ENCODE assay signal across 11 mouse cellular contexts in the genomic region with DNA sequence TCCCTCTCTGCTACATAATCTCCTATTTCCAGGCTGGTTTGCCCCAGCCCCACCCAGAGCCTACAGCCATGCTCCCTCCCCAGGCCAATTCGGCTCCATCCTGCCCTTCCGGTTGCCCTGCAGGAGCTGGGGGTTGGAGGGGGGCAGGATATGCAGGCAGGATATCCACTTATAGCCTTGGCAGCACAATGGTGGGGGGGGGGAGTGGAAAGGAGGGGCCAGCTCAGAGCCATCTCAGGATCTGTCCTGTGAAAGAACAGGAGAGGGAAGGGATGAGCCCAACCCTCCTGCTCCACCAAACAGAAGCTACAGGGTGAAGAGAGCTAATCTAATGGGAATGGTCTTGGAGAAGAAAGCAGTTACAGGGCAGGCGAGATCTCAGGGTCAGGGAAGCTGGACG. TPM values are rescaled to one million over a fixed set of nuclear protein-coding genes. Genes with fewer than 3 reads are reported as not detected.
DNase-seq lines count a peak whose midpoint lies in the region; ATAC-seq lines count a peak whose summit lies in the region.
"Had no signal": no experiment of that assay in that cellular context is flagged by ENCODE, and none has a peak within 500 bp of the region (broad histone marks: within the 10 kb centered on the region; RNA-seq: fewer than 3 reads in every experiment).

No protein-coding gene starts in this region.

- no peaks in the 10 kb centered on the region for H3K9me3 ChIP-seq in limb, embryonic 15.5 days
- no peaks in the 10 kb centered on the region for H3K9me3 ChIP-seq in limb, embryonic 10.5 days (replicated peaks)
- H3K9me3 ChIP-seq in heart, embryonic 12.5 days (replicated peaks), result no peaks in the 10 kb centered on the region
- H3K9me3 ChIP-seq in midbrain, embryonic 16.5 days (replicated peaks; ENCODE audit: control insufficient read depth, low read length, poor library complexity, severe bottlenecking), result no peaks in the 10 kb centered on the region
- H3K9me3 ChIP-seq: G1E; limb, embryonic 13.5 days had no signal

- 71% methylated on average over 4 of the region's 4 CpGs for WGBS in limb, embryonic 15.5 days
- WGBS in limb, embryonic 10.5 days, result 78% methylated on average over 4 of the region's 4 CpGs
- WGBS in heart, embryonic 12.5 days, result 63% methylated on average over 4 of the region's 4 CpGs
- 90% methylated on average over 4 of the region's 4 CpGs for WGBS in midbrain, embryonic 16.5 days

- H3K9ac ChIP-seq in limb, embryonic 15.5 days, result no peak overlapping the region
- no peak overlapping the region for H3K9ac ChIP-seq in heart, embryonic 12.5 days
- H3K9ac ChIP-seq in midbrain, embryonic 16.5 days (ENCODE audit: low read depth, low read length), result no peak overlapping the region
- H3K9ac ChIP-seq: limb, embryonic 13.5 days had no signal

- peak overlapping the region; percentile 40; the same call in 1 of the 2 replicates for H3K27ac ChIP-seq in limb, embryonic 15.5 days
- H3K27ac ChIP-seq in limb, embryonic 10.5 days, result no peak overlapping the region; the same call in 1 of the 2 replicates
- H3K27ac ChIP-seq in heart, embryonic 12.5 days (ENCODE audit: poor library complexity, severe bottlenecking), result no peak overlapping the region; the same call in 1 of the 2 replicates
- H3K27ac ChIP-seq in midbrain, embryonic 16.5 days (ENCODE audit: low read length), result no peak overlapping the region

- no peak for DNase-seq in limb, embryonic 10.5 days (ENCODE audit: low spot score)
- DNase-seq in kidney, postnatal 14 days, result peak; percentile 78
- peak; percentile 67 for DNase-seq in lung, postnatal 14 days
- DNase-seq in right cerebral cortex, postnatal 25 days, result no peak
- no peak for DNase-seq in cerebellum, adult 9-10 months
- DNase-seq: right cerebral cortex, postnatal 4 days had no signal

- H3K36me3 ChIP-seq in limb, embryonic 15.5 days, result peaks cover 60% of the 10 kb centered on the region
- peaks cover 79% of the 10 kb centered on the region for H3K36me3 ChIP-seq in limb, embryonic 10.5 days
- H3K36me3 ChIP-seq in heart, embryonic 12.5 days, result peaks cover 9% of the 10 kb centered on the region; the same call in 1 of the 2 replicates
- H3K36me3 ChIP-seq in midbrain, embryonic 16.5 days (ENCODE audit: control insufficient read depth, insufficient read depth, low read length), result no peaks in the 10 kb centered on the region
- H3K36me3 ChIP-seq: G1E had no signal

- no peak overlapping the region for H3K4me3 ChIP-seq in limb, embryonic 15.5 days
- no peak overlapping the region for H3K4me3 ChIP-seq in limb, embryonic 10.5 days
- no peak overlapping the region for H3K4me3 ChIP-seq in heart, embryonic 12.5 days
- H3K4me3 ChIP-seq in midbrain, embryonic 16.5 days (ENCODE audit: low read depth, low read length), result no peak overlapping the region
- H3K4me3 ChIP-seq: limb, embryonic 13.5 days had no signal

- H3K4me2 ChIP-seq in limb, embryonic 15.5 days, result no peak overlapping the region
- no peak overlapping the region for H3K4me2 ChIP-seq in heart, embryonic 12.5 days
- no peak overlapping the region for H3K4me2 ChIP-seq in midbrain, embryonic 16.5 days (ENCODE audit: low read length)
- H3K4me2 ChIP-seq: limb, embryonic 13.5 days had no signal

- no peak for ATAC-seq in limb, embryonic 15.5 days (ENCODE audit: insufficient number of reproducible peaks, low FRiP score, low TSS enrichment, low read depth)
- peak; percentile 67 for ATAC-seq in heart, embryonic 12.5 days (ENCODE audit: insufficient number of reproducible peaks, low FRiP score)
- ATAC-seq in midbrain, embryonic 16.5 days, result no peak

- H3K27me3 ChIP-seq in limb, embryonic 15.5 days, result no peaks in the 10 kb centered on the region
- H3K27me3 ChIP-seq in limb, embryonic 10.5 days (ENCODE audit: low read depth, poor library complexity, severe bottlenecking), result no peaks in the 10 kb centered on the region
- peaks cover 47% of the 10 kb centered on the region for H3K27me3 ChIP-seq in heart, embryonic 12.5 days (replicated peaks)
- H3K27me3 ChIP-seq in midbrain, embryonic 16.5 days (ENCODE audit: control insufficient read depth, insufficient read depth, low read depth, low read length), result peaks cover 39% of the 10 kb centered on the region
- H3K27me3 ChIP-seq: limb, embryonic 13.5 days had no signal

- H3K4me1 ChIP-seq in limb, embryonic 15.5 days, result peaks cover 50% of the 10 kb centered on the region
- H3K4me1 ChIP-seq in limb, embryonic 10.5 days, result peaks cover 64% of the 10 kb centered on the region
- peaks cover 38% of the 10 kb centered on the region for H3K4me1 ChIP-seq in heart, embryonic 12.5 days (replicated peaks)
- H3K4me1 ChIP-seq in midbrain, embryonic 16.5 days (ENCODE audit: control insufficient read depth, insufficient read depth, low read length), result peaks cover 9% of the 10 kb centered on the region

RNA-seq across cellular contexts. Expression of a gene that starts 8.9 kb away (rescaled TPM):
- 6.3 and 6.6 TPM in 2 replicates for polyA plus RNA-seq in limb, embryonic 15.5 days (2015; fragmentation: Nextera tagmentation; extraction: Ambion mirVana)
- 1.2 and 1.5 TPM in 2 replicates for polyA plus RNA-seq in limb, embryonic 10.5 days (2016; fragmentation: Nextera tagmentation; extraction: Ambion mirVana)
- polyA plus RNA-seq in heart, embryonic 12.5 days (2016; fragmentation: Nextera tagmentation; extraction: Ambion mirVana), result 0.38 and 0.72 TPM in 2 replicates
- polyA plus RNA-seq in midbrain, embryonic 16.5 days (2015; fragmentation: Nextera tagmentation; extraction: Ambion mirVana), result 0.43 and 0.80 TPM in 2 replicates

RNA-seq across cellular contexts. Expression of a gene that starts 16.7 kb away (rescaled TPM):
- 120 and 128 TPM in 2 replicates for polyA plus RNA-seq in limb, embryonic 15.5 days (2015; fragmentation: Nextera tagmentation; extraction: Ambion mirVana)
- 111 and 148 TPM in 2 replicates for polyA plus RNA-seq in limb, embryonic 10.5 days (2016; fragmentation: Nextera tagmentation; extraction: Ambion mirVana)
- polyA plus RNA-seq in heart, embryonic 12.5 days (2016; fragmentation: Nextera tagmentation; extraction: Ambion mirVana), result 12.0 TPM in 2 replicates
- polyA plus RNA-seq in midbrain, embryonic 16.5 days (2015; fragmentation: Nextera tagmentation; extraction: Ambion mirVana), result 4.1 and 6.0 TPM in 2 replicates

RNA-seq across cellular contexts. Expression of a gene that starts 29.8 kb away (rescaled TPM):
- polyA plus RNA-seq in limb, embryonic 15.5 days (2015; fragmentation: Nextera tagmentation; extraction: Ambion mirVana), result 0.79 and 0.83 TPM in 2 replicates
- polyA plus RNA-seq in limb, embryonic 10.5 days (2016; fragmentation: Nextera tagmentation; extraction: Ambion mirVana), result 1.1 and 1.4 TPM in 2 replicates
- 0.19 TPM in 1 of 2 replicates, not detected in the other for polyA plus RNA-seq in heart, embryonic 12.5 days (2016; fragmentation: Nextera tagmentation; extraction: Ambion mirVana)
- polyA plus RNA-seq in midbrain, embryonic 16.5 days (2015; fragmentation: Nextera tagmentation; extraction: Ambion mirVana), result not detected in 2 replicates
- polyA plus RNA-seq: G1E had no signal

RNA-seq across cellular contexts. Expression of a gene that starts 36.1 kb away (rescaled TPM):
- polyA plus RNA-seq in limb, embryonic 15.5 days (2015; fragmentation: Nextera tagmentation; extraction: Ambion mirVana), result 80.3 and 81.8 TPM in 2 replicates
- 38.8 and 55.0 TPM in 2 replicates for polyA plus RNA-seq in limb, embryonic 10.5 days (2016; fragmentation: Nextera tagmentation; extraction: Ambion mirVana)
- polyA plus RNA-seq in heart, embryonic 12.5 days (2016; fragmentation: Nextera tagmentation; extraction: Ambion mirVana), result 39.1 and 39.4 TPM in 2 replicates
- 33.1 and 33.2 TPM in 2 replicates for polyA plus RNA-seq in midbrain, embryonic 16.5 days (2015; fragmentation: Nextera tagmentation; extraction: Ambion mirVana)

RNA-seq across cellular contexts. Expression of a gene that starts 37.6 kb away (rescaled TPM):
- 51.9 and 59.9 TPM in 2 replicates for polyA plus RNA-seq in limb, embryonic 15.5 days (2015; fragmentation: Nextera tagmentation; extraction: Ambion mirVana)
- 73.0 and 88.7 TPM in 2 replicates for polyA plus RNA-seq in limb, embryonic 10.5 days (2016; fragmentation: Nextera tagmentation; extraction: Ambion mirVana)
- polyA plus RNA-seq in heart, embryonic 12.5 days (2016; fragmentation: Nextera tagmentation; extraction: Ambion mirVana), result 47.3 and 48.6 TPM in 2 replicates
- polyA plus RNA-seq in midbrain, embryonic 16.5 days (2015; fragmentation: Nextera tagmentation; extraction: Ambion mirVana), result 54.0 and 59.2 TPM in 2 replicates

Comparison
In these comparisons a context has a peak if more than half of its experiments do, and no peak if none do; other contexts are left out.
1. DNase-seq: peak in kidney, postnatal 14 days (single experiment) and lung, postnatal 14 days (single experiment); none in limb, embryonic 10.5 days (single experiment), right cerebral cortex, postnatal 25 days (single experiment) and cerebellum, adult 9-10 months (single experiment).